Mouse (Mus musculus): ENCODE results near the gene Olfr955.

The Olfr955 gene

GRCm38 (mm10) chr9:39471844-39472243, at the start of gene Olfr955:
Olfr955 (minus strand) TSS chr9:39471944.
- DNase-seq (ENCODE audit: low read depth in 2 of 2, low spot score in 2 of 2): no peak

- no peak for DNase-seq (ENCODE audit: low read depth in 2 of 2, low spot score in 2 of 2)
Observed at GRCm38 (mm10) chr9:39518595-39518994, 46.9 kb upstream of the Olfr955 start.

DNA sequence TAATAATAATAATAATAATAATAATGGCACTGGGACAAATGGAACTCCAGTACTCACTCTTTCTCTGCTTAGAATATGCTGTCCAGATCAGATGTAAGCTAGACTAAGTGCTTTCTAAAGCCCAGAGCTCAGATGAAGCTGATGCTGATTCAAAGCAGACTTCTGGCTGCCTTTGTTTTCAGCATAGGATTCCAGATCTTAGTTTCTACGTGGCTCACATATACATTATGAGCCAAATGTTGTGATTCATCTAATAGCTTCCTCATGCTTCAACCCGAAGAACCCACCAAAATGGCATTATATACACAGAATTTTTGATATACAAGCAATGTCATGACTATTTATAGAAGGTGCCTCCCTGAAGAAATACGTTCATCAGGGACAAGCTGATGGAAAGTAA, 43.8 kb upstream of the Olfr955 start, which contains the start of gene Olfr957:
Gene Olfr957, minus strand, starts transcription at position 279 of the 400 bp plus-strand sequence.
- DNase-seq (ENCODE audit: low read depth in 2 of 2, low spot score in 2 of 2): no peak

GRCm38 (mm10) chr9:39509412-39509811, 37.7 kb upstream of the Olfr955 start:
- no peak for DNase-seq (ENCODE audit: low read depth in 2 of 2, low spot score in 2 of 2)

DNA sequence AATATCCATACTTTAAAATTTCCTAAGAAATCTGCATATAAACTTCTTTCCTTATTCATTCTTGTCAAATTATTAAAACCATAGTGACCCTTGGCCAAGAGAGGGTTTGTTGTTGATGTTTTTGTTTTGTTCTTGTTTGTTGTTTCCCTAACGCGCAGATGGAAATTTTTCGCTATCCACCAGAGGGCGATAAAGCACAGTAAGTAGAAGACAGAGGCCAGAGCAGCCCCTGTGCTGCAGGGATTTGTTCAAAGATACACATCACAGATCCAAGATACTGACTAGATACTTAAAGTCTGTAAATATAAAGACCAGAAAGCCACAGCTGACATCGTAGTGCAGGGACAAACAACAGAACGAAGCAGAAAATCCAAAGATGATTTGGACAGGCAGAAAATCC, 37.3 kb upstream of the Olfr955 start:
- no peak for DNase-seq (ENCODE audit: low read depth in 2 of 2, low spot score in 2 of 2)

- no peak for DNase-seq (ENCODE audit: low read depth in 2 of 2, low spot score in 2 of 2)
Observed at GRCm38 (mm10) chr9:39493895-39494294, 22.2 kb upstream of the Olfr955 start, which contains the start of gene Olfr44. Olfr44 (minus strand) TSS chr9:39493995.

- no peak for DNase-seq (ENCODE audit: low read depth in 2 of 2, low spot score in 2 of 2)
Observed at GRCm38 (mm10) chr9:39456401-39456800, 15.3 kb downstream of the Olfr955 start, which contains the start of gene Olfr954. Olfr954 (plus strand) TSS chr9:39456701.

- DNase-seq (ENCODE audit: low read depth in 2 of 2, low spot score in 2 of 2): no peak
Observed at GRCm38 (mm10) chr9:39427048-39427447, 44.7 kb downstream of the Olfr955 start, which contains the start of gene Olfr952. Olfr952 (minus strand) TSS chr9:39427148.

Measured in CD8-positive naive resting alpha-beta T cell, adult 2 months (primary cell).